Mouse (Mus musculus) MEL (cell line): ENCODE results near the gene 6030408B16Rik. TPM values are rescaled to one million over a fixed set of nuclear protein-coding genes. Genes with fewer than 3 reads are reported as not detected.

Experiments
- DNase-seq: peaks from one replicate; pipeline ENCODE4 v3.0.0; 2011; ENCODE audit warnings: low read depth, low spot score
- H3K27ac ChIP-seq: 2 replicates; pipeline ENCODE4 v1.5.1; 2012; ENCODE audit warnings: low read depth, mild to moderate bottlenecking, control low read depth, low read length, moderate library complexity; ENCODE audit not compliant: control insufficient read depth
- H3K27me3 ChIP-seq, 2 experiments: fragments of 150-350 bp in 1 of 2; sonication (generic) in 1 of 2; 2 replicates each; pipeline ENCODE4 v1.6.1; 2012; ENCODE audit warnings: low read length in 2 of 2, mild to moderate bottlenecking in 2 of 2, improper control_type of control experiment in 1 of 2, moderate library complexity in 1 of 2; ENCODE audit not compliant: insufficient read depth in 2 of 2, control insufficient read depth in 1 of 2
- H3K36me3 ChIP-seq, 2 experiments: 2 replicates each; pipeline ENCODE4 v1.6.1; 2012 to 2014; ENCODE audit warnings: low read length in 2 of 2, improper control_type of control experiment in 1 of 2, inconsistent platforms in 1 of 2, mild to moderate bottlenecking in 1 of 2; ENCODE audit not compliant: insufficient read depth in 2 of 2, control insufficient read depth in 1 of 2
- H3K4me1 ChIP-seq, 2 experiments: fragments of 150-350 bp in 1 of 2; sonication (generic) in 1 of 2; 2 replicates each; pipeline ENCODE4 v1.6.1; 2012; ENCODE audit warnings: low read length in 2 of 2, improper control_type of control experiment in 1 of 2, mild to moderate bottlenecking in 1 of 2; ENCODE audit not compliant: insufficient read depth in 2 of 2, control insufficient read depth in 1 of 2
- H3K4me3 ChIP-seq, 2 experiments: fragments of 150-350 bp in 1 of 2; sonication (generic) in 1 of 2; 2 replicates each; pipeline ENCODE4 v1.5.1; 2012; ENCODE audit warnings: low read depth in 2 of 2, low read length in 2 of 2, mild to moderate bottlenecking in 2 of 2, moderate library complexity in 2 of 2, control low read depth in 1 of 2, improper control_type of control experiment in 1 of 2; ENCODE audit not compliant: control insufficient read depth in 1 of 2, insufficient read depth in 1 of 2
- H3K79me2 ChIP-seq: 2 replicates; pipeline ENCODE4 v1.6.1; 2012; ENCODE audit warnings: mild to moderate bottlenecking, low read length, moderate library complexity; ENCODE audit not compliant: control insufficient read depth, poor library complexity, insufficient read depth
- H3K9ac ChIP-seq: 2 replicates; pipeline ENCODE4 v1.6.1; 2012; ENCODE audit warnings: low read depth, mild to moderate bottlenecking, control low read depth, low read length, moderate library complexity; ENCODE audit not compliant: control insufficient read depth, poor library complexity, severe bottlenecking
- H3K9me3 ChIP-seq: fragments of 150-350 bp; sonication (generic); replicated peaks from 2 replicates; pipeline ENCODE4 v1.6.1; 2012; ENCODE audit warnings: mild to moderate bottlenecking, low read length, improper control_type of control experiment, moderate library complexity; ENCODE audit not compliant: insufficient read depth
- CTCF ChIP-seq, 3 experiments: IDR thresholded peaks in 2 of 3; conservative IDR thresholded peaks in 1 of 3; 2 replicates each; pipeline ENCODE4 v1.5.1; 2011 to 2012; ENCODE audit warnings: low read length in 3 of 3, low read depth in 2 of 3, mild to moderate bottlenecking in 2 of 3, improper control_type of control experiment in 1 of 3, inconsistent platforms in 1 of 3, mixed read lengths in 1 of 3, moderate library complexity in 1 of 3; ENCODE audit not compliant: control insufficient read depth in 1 of 3, insufficient read depth in 1 of 3, poor library complexity in 1 of 3, severe bottlenecking in 1 of 3
- MXI1 ChIP-seq: IDR thresholded peaks from 2 replicates; pipeline ENCODE4 v1.6.1; 2011; ENCODE audit warnings: mild to moderate bottlenecking, low read depth, low read length, improper control_type of control experiment
- RAD21 ChIP-seq: IDR thresholded peaks from 2 replicates; pipeline ENCODE4 v1.6.1; 2011; ENCODE audit warnings: mild to moderate bottlenecking, low read depth, low read length, improper control_type of control experiment
- RCOR1 ChIP-seq: IDR thresholded peaks from 2 replicates; pipeline ENCODE4 v1.6.1; 2012; ENCODE audit warnings: low read depth, mild to moderate bottlenecking, inconsistent platforms, low read length, improper control_type of control experiment
- SMC3 ChIP-seq: IDR thresholded peaks from 2 replicates; pipeline ENCODE4 v1.6.1; 2011; ENCODE audit warnings: low read depth, low read length, improper control_type of control experiment
- polyA plus RNA-seq, 2 experiments: library from polyadenylated mRNA; stranded (reverse) in 1 of 2; unstranded in 1 of 2; fragments of >175 nt in 1 of 2; fragments of >200 nt in 1 of 2; gene quantifications; 2 replicates each; pipeline versions ENCODE4 v1.2.1 to v1.2.4; 2012; ENCODE audit warnings: low replicate concordance in 2 of 2, low read depth in 1 of 2; ENCODE audit not compliant: insufficient read length in 2 of 2, insufficient read depth in 1 of 2, missing spikeins in 1 of 2
- total RNA-seq: library from RNA; depleted of rRNA; stranded (reverse); fragments of 300-350 nt; gene quantifications from 2 replicates; pipeline ENCODE4 v1.2.3, GENCODE M21; 2012; rRNA removed

Gene 6030408B16Rik
- total and polyA plus RNA-seq, 3 experiments: 0.12 to 0.18 TPM; not detected in 1

DNA sequence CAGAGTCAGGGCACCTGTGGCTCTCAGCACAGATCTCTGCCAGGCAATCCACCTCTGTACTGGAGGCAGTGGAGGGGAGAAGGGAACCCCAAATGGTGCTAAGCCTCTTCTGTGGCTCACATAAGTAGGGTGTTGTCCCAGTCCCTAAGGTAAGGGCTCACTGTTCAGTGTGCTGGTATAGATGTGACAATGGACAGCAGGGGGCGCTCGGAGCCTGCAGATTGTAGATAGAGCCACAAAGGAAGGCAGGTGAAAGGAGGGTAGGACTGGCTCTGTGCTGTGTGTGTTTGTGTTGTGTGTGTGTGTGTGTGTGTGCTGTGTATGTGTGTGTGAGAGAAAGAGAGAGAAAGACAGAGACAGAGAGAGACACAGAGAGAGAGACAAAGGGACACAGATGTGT is 46.5 kb downstream of the 6030408B16Rik start (continued):
- TF ChIP-seq SMC3: peak; percentile 96

DNA sequence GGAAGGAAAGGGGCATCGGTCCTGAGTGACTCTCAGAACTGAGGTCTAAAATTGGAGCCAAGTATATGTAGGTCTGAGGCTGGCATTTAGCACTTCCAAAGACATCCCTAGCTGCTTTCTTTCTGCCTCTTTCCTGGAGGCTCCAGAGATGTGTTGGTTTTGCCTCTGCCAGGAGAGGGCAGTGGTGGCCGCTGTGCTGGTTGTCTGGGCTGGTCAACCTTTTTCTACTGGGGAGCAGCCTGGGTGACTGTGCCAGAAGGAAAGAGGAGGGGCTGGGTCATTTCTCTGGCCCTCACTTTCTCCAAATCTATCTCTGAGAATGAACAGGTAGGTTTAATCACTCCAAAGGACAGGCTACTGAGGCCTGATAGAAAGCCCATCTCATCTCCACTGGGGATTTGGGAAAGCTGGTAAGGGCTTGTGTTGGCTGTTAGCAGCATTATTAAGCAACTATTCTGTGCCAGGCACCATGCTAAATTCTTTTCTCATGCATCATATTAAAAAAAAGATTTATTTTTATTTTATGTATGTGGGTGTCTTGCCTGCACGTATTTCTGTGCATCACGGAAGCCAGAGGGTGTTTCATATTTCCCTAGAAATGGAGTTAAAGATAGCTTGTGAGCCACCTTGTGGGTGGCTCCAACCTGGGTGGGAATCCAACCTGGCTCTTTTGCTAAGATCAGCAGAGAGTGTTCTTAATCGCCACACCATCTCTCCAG is 48.9 kb downstream of the 6030408B16Rik start:
- H3K79me2 ChIP-seq: no peaks in the 10 kb centered on the region
- DNase-seq: peak; percentile 30
- H3K9ac ChIP-seq: no peak overlapping the region
- no peaks in the 10 kb centered on the region; a peak in 1 of 4 replicates for H3K27me3 ChIP-seq
- no peak for TF ChIP-seq RCOR1
- TF ChIP-seq SMC3: peak; percentile 66
- no peak for TF ChIP-seq MXI1
- peak; percentile 44 for TF ChIP-seq RAD21
- TF ChIP-seq CTCF (IDR thresholded peaks at IDR 0.05 in 2 of 3, conservative IDR thresholded peaks at IDR 0.05 in 1 of 3; ENCODE audit: control insufficient read depth in 1 of 3, insufficient read depth in 1 of 3, low read depth in 2 of 3, low read length in 3 of 3, poor library complexity in 1 of 3, severe bottlenecking in 1 of 3): peak; percentile 42 to 76 (median 67)
- peaks cover 0 to 10% of the 10 kb centered on the region in 2 experiments; a peak in 3 of 4 replicates for H3K4me1 ChIP-seq
- no peaks in the 10 kb centered on the region for H3K36me3 ChIP-seq
- no peak overlapping the region for H3K4me3 ChIP-seq
- H3K27ac ChIP-seq: no peak overlapping the region
- no peaks in the 10 kb centered on the region for H3K9me3 ChIP-seq

Other genes with a start within 250 kb of the 6030408B16Rik start
- not detected in 2 replicates for gene Gm47841, start 245.8 kb upstream of the 6030408B16Rik start, total RNA-seq
- not detected for gene Gm47841, start 245.8 kb upstream of the 6030408B16Rik start, polyA plus RNA-seq
- gene Fignl2, start 214.6 kb upstream of the 6030408B16Rik start, total RNA-seq: not detected in 2 replicates
- gene Fignl2, start 214.6 kb upstream of the 6030408B16Rik start, polyA plus RNA-seq: not detected
- gene Ankrd33, start 177.5 kb upstream of the 6030408B16Rik start, total RNA-seq: not detected in 2 replicates
- not detected for gene Ankrd33, start 177.5 kb upstream of the 6030408B16Rik start, polyA plus RNA-seq
- 0.08 TPM in 1 of 2 replicates, not detected in the other for gene Acvrl1, start 164.7 kb upstream of the 6030408B16Rik start, total RNA-seq
- under 1 TPM in 1 of 2 experiments, not detected in 1; 0.18 TPM for gene Acvrl1, start 164.7 kb upstream of the 6030408B16Rik start, polyA plus RNA-seq
- gene Acvr1b, start 119.1 kb upstream of the 6030408B16Rik start, total RNA-seq: 9.7 and 10.4 TPM in 2 replicates
- gene Acvr1b, start 119.1 kb upstream of the 6030408B16Rik start, polyA plus RNA-seq: 10 to 100 TPM in 1 of 2 experiments, not detected in 1; 13.2 TPM
- 3.7 and 4.1 TPM in 2 replicates for gene Grasp, start 69.0 kb upstream of the 6030408B16Rik start, total RNA-seq
- 1 to 10 TPM in 1 of 2 experiments, not detected in 1; 6.3 TPM for gene Grasp, start 69.0 kb upstream of the 6030408B16Rik start, polyA plus RNA-seq
- gene Nr4a1, start 38.9 kb upstream of the 6030408B16Rik start, total RNA-seq: 1.7 and 2.0 TPM in 2 replicates
- gene Nr4a1, start 38.9 kb upstream of the 6030408B16Rik start, polyA plus RNA-seq: 10 to 100 TPM in 1 of 2 experiments, not detected in 1; 12.8 TPM
- gene Atg101, start 8.9 kb upstream of the 6030408B16Rik start, total RNA-seq: 75.5 and 90.3 TPM in 2 replicates
- 10 to 100 TPM in 1 of 2 experiments, not detected in 1; 75.2 TPM for gene Atg101, start 8.9 kb upstream of the 6030408B16Rik start, polyA plus RNA-seq
- not detected in 2 replicates for gene Krt80, start 77.0 kb downstream of the 6030408B16Rik start, total RNA-seq
- not detected for gene Krt80, start 77.0 kb downstream of the 6030408B16Rik start, polyA plus RNA-seq
- gene Krt7, start 117.8 kb downstream of the 6030408B16Rik start, total RNA-seq: 0.04 TPM in 1 of 2 replicates, not detected in the other
- under 1 TPM in 1 of 2 experiments, not detected in 1; 0.03 TPM for gene Krt7, start 117.8 kb downstream of the 6030408B16Rik start, polyA plus RNA-seq
- gene Krt87, start 145.6 kb downstream of the 6030408B16Rik start, total RNA-seq: not detected in 2 replicates
- not detected for gene Krt87, start 145.6 kb downstream of the 6030408B16Rik start, polyA plus RNA-seq
- not detected in 2 replicates for gene Krt88, start 154.5 kb downstream of the 6030408B16Rik start, total RNA-seq
- gene Krt88, start 154.5 kb downstream of the 6030408B16Rik start, polyA plus RNA-seq: not detected
- gene Krt81, start 170.5 kb downstream of the 6030408B16Rik start, total RNA-seq: not detected in 2 replicates
- gene Krt81, start 170.5 kb downstream of the 6030408B16Rik start, polyA plus RNA-seq: not detected
- gene Krt86, start 180.3 kb downstream of the 6030408B16Rik start, total RNA-seq: not detected in 2 replicates
- gene Krt86, start 180.3 kb downstream of the 6030408B16Rik start, polyA plus RNA-seq: not detected
- not detected in 2 replicates for gene Krt83, start 198.3 kb downstream of the 6030408B16Rik start, total RNA-seq
- gene Krt83, start 198.3 kb downstream of the 6030408B16Rik start, polyA plus RNA-seq: not detected
- not detected in 2 replicates for gene Gm49425, start 224.0 kb downstream of the 6030408B16Rik start, total RNA-seq
- gene Gm49425, start 224.0 kb downstream of the 6030408B16Rik start, polyA plus RNA-seq: not detected
- not detected in 2 replicates for gene Krt84, start 239.6 kb downstream of the 6030408B16Rik start, total RNA-seq
- gene Krt84, start 239.6 kb downstream of the 6030408B16Rik start, polyA plus RNA-seq: not detected